Mouse (Mus musculus) lung, adult 2 months (tissue): Measurements from ENCODE around the gene Ppfibp1.

Experiments
- CTCF ChIP-seq: fragments of 200-500 bp; IDR thresholded peaks from 2 replicates; pipeline ENCODE4 v1.5.1; 2011; ENCODE audit warnings: mild to moderate bottlenecking, low read length, control low read depth; ENCODE audit not compliant: insufficient read depth
- POLR2A ChIP-seq: fragments of 200-500 bp; IDR thresholded peaks from 2 replicates; pipeline ENCODE4 v1.6.1; 2011; ENCODE audit warnings: low read depth, mild to moderate bottlenecking, control low read depth, low read length, borderline replicate concordance; ENCODE audit errors: extremely low read depth

DNA sequence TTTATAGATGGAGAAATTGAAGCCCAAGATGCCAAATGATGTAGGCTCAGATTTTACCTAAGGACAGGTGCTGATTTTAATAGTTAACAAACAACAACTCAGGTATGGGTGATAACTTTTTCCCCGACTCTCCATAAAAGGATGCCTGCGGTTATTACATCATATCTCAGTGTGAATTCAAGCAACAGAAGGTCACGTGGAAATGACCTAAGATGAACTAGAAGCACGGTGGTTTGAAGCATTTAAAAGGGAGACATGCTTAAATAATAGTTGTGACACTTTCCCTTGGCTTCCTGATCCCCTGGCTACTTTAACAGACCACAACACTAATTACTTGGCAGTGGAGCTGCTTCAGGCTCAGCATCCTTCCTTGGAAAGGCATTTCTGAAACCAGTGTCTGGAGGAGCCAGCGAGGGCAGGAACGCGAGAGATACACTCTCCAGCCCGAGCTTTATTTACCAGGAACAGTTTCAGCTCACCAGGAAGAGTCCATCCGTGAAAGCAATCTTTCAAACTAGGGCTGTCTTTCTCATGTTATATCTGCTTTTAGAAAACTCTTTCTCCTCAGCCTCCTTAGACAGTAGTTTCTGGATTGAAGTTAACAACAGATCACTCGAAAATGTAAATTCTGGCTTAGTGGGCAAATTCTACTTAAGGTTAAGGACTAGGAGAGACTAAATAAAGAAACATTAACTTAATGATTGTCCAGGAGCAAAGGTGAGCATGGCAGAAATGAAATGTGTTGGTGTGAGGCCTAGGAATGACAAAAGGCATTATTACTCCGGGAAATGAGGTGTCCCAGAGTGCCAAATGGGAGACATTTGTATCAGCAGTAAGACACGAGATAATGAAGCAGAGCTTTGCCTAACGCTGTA lies 6.2 kb upstream of the Ppfibp1 start:
- TF ChIP-seq POLR2A (no peak), CTCF (no peak)
